Comparison of ENCODE assay signal across 12 mouse cellular contexts in the genomic region with DNA sequence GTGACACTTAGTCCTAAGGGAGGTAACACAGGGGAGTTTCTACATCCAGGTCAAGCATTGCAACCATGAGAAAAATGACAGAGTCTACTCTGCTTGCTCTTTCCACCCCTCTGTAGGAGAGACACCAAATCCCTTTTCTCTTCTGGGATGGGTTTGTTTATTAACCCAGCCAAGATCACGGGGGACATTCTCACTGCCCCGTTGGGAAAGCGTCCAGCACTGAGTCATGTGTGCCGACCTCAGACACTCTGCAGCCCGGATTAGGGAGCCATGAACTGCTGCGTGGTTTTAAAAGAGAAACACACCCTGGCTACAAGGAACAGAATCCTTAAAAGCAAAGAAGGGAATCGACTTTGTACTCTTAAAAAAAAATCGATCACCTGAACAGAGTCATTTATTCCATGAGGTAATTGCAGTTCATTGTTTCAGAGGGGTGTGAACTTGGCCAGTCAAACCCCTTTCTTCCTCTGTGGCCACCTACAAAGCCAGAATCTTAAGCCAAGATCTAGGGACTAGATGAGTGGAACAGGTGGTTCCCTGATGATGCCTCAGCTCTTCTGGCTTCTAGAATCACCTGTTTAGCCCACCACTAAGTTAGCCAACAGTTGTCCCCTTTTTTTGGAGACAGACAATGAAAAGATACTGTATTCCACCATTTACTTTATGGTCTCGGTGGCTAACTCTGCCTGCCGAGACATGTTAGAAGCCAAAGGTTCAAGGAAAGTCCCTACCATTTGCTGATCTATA.
DNase-seq lines count a peak whose midpoint lies in the region; ATAC-seq lines count a peak whose summit lies in the region.
"Had no signal": no experiment of that assay in that cellular context is flagged by ENCODE, and none has a peak within 500 bp of the region (broad histone marks: within the 10 kb centered on the region; RNA-seq: fewer than 3 reads in every experiment).

No protein-coding gene starts in this region.

- no peaks in the 10 kb centered on the region for H3K4me1 ChIP-seq in midbrain, embryonic 11.5 days (ENCODE audit: control insufficient read depth, insufficient read depth, low read length)
- H3K4me1 ChIP-seq in midbrain, embryonic 14.5 days (ENCODE audit: control insufficient read depth, insufficient read depth, low read length), result no peaks in the 10 kb centered on the region
- H3K4me1 ChIP-seq in kidney, embryonic 16.5 days (ENCODE audit: insufficient read depth, low read length), result peaks cover 5% of the 10 kb centered on the region

- no peak overlapping the region for H3K4me3 ChIP-seq in midbrain, embryonic 11.5 days (ENCODE audit: low read depth, low read length)
- H3K4me3 ChIP-seq in midbrain, embryonic 14.5 days (replicated peaks; ENCODE audit: low read depth, low read length), result no peak overlapping the region
- no peak overlapping the region for H3K4me3 ChIP-seq in kidney, embryonic 16.5 days (ENCODE audit: low read length)
- H3K4me3 ChIP-seq: limb, embryonic 13.5 days had no signal

- no peak overlapping the region for H3K27ac ChIP-seq in midbrain, embryonic 11.5 days (ENCODE audit: low read depth, low read length)
- H3K27ac ChIP-seq in midbrain, embryonic 14.5 days (replicated peaks; ENCODE audit: low read depth, low read length), result no peak overlapping the region
- H3K27ac ChIP-seq in kidney, embryonic 16.5 days (ENCODE audit: low read length), result peak overlapping the region; percentile 29; the same call in 1 of the 2 replicates
- H3K27ac ChIP-seq: limb, embryonic 13.5 days had no signal

- H3K27me3 ChIP-seq in midbrain, embryonic 11.5 days (ENCODE audit: control insufficient read depth, insufficient read depth, low read length), result no peaks in the 10 kb centered on the region
- no peaks in the 10 kb centered on the region for H3K27me3 ChIP-seq in midbrain, embryonic 14.5 days (ENCODE audit: control insufficient read depth, insufficient read depth, low read length)
- H3K27me3 ChIP-seq in kidney, embryonic 16.5 days (ENCODE audit: insufficient read depth, low read length), result no peaks in the 10 kb centered on the region
- H3K27me3 ChIP-seq: limb, embryonic 13.5 days had no signal

- no peak for ATAC-seq in midbrain, embryonic 11.5 days (ENCODE audit: low FRiP score)
- ATAC-seq in midbrain, embryonic 14.5 days (ENCODE audit: low FRiP score, low TSS enrichment), result no peak
- peak; percentile 59 for ATAC-seq in kidney, embryonic 16.5 days (ENCODE audit: low FRiP score, low TSS enrichment)
- no peak for ATAC-seq in megakaryocyte, adult 5-6 weeks (ENCODE audit: poor library complexity, severe bottlenecking)
- ATAC-seq: hindbrain, embryonic 16.5 days had no signal

- WGBS in midbrain, embryonic 11.5 days, result 82% methylated on average over 10 of the region's 10 CpGs
- WGBS in midbrain, embryonic 14.5 days, result 82% methylated on average over 10 of the region's 10 CpGs
- WGBS in kidney, embryonic 16.5 days, result 62% methylated on average over 10 of the region's 10 CpGs

- no peak overlapping the region for H3K4me2 ChIP-seq in midbrain, embryonic 11.5 days
- H3K4me2 ChIP-seq in midbrain, embryonic 14.5 days (ENCODE audit: low read length), result no peak overlapping the region
- no peak overlapping the region for H3K4me2 ChIP-seq in kidney, embryonic 16.5 days (replicated peaks; ENCODE audit: low read depth, low read length)
- H3K4me2 ChIP-seq: limb, embryonic 13.5 days had no signal

- H3K9me3 ChIP-seq in midbrain, embryonic 11.5 days (ENCODE audit: control insufficient read depth, low read length), result no peaks in the 10 kb centered on the region
- no peaks in the 10 kb centered on the region for H3K9me3 ChIP-seq in midbrain, embryonic 14.5 days (ENCODE audit: control insufficient read depth, low read length)
- H3K9me3 ChIP-seq in kidney, embryonic 16.5 days (ENCODE audit: low read length), result no peaks in the 10 kb centered on the region
- H3K9me3 ChIP-seq: limb, embryonic 13.5 days had no signal

- peak; percentile 56 for DNase-seq in midbrain, embryonic 11.5 days (ENCODE audit: low spot score, missing footprints)
- DNase-seq in midbrain, embryonic 14.5 days, result no peak
- DNase-seq in gastrocnemius, postnatal 10 days, result peak; percentile 55
- DNase-seq in yolk sac, embryonic 10.5 days (ENCODE audit: low spot score), result peak; percentile 29
- DNase-seq in urinary bladder, postnatal 36 days (ENCODE audit: low spot score in 2 of 2), result no peak
- no peak for DNase-seq in embryo, embryonic 11 days
- DNase-seq: cerebellum, adult 11-12 months; right cerebral cortex, postnatal 25 days had no signal

- H3K9ac ChIP-seq in midbrain, embryonic 11.5 days (ENCODE audit: low read length), result no peak overlapping the region
- no peak overlapping the region for H3K9ac ChIP-seq in midbrain, embryonic 14.5 days (replicated peaks; ENCODE audit: low read length)
- H3K9ac ChIP-seq in kidney, embryonic 16.5 days (replicated peaks; ENCODE audit: low read length), result no peak overlapping the region
- H3K9ac ChIP-seq: limb, embryonic 13.5 days had no signal

- no peaks in the 10 kb centered on the region for H3K36me3 ChIP-seq in midbrain, embryonic 11.5 days (ENCODE audit: control insufficient read depth, insufficient read depth, low read length)
- H3K36me3 ChIP-seq in midbrain, embryonic 14.5 days (ENCODE audit: control insufficient read depth, insufficient read depth, low read length), result peaks cover 36% of the 10 kb centered on the region
- no peaks in the 10 kb centered on the region for H3K36me3 ChIP-seq in kidney, embryonic 16.5 days (ENCODE audit: insufficient read depth, low read length)
- H3K36me3 ChIP-seq: limb, embryonic 13.5 days had no signal

Comparison
In these comparisons a context has a peak if more than half of its experiments do, and no peak if none do; other contexts are left out.
1. DNase-seq: peak in midbrain, embryonic 11.5 days (single experiment), gastrocnemius, postnatal 10 days (single experiment) and yolk sac, embryonic 10.5 days (single experiment); none in midbrain, embryonic 14.5 days (single experiment), urinary bladder, postnatal 36 days (0 of 2) and embryo, embryonic 11 days (single experiment).